Mouse (Mus musculus): ENCODE measurements at regions not wholly inside any gene's neighbourhood (a gene's known extent, or its start where the extent isn't known, plus 50 kb on each side); places are given as distances from the start of the nearest gene placed in this dataset.

DNA sequence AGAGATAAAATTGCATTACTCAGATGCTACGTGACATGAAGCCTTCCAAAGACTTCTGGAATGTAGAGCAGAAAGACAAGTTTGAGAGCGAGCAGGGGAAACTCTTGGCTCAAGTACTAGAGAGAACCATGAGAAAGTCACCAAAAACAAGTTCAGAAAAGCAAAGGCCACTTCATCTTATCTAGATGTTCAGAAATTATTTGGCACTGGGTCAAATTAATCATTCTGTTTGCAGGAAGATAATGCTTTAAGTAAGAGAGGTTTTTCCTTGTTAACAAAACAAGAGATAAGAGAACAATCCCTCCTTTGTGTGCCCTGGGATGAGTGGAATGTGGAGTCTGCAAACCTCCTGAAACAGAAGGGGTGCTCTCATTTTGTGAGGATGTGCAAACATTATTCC is 565.6 kb upstream of the C030005K15Rik start:
- no peak for DNase-seq (ENCODE audit: low spot score in 2 of 2)

- DNase-seq (ENCODE audit: low spot score in 2 of 2): no peak
Measured at GRCm38 (mm10) chr10:98305667-98306066, 579.1 kb upstream of the C030005K15Rik start.

DNA sequence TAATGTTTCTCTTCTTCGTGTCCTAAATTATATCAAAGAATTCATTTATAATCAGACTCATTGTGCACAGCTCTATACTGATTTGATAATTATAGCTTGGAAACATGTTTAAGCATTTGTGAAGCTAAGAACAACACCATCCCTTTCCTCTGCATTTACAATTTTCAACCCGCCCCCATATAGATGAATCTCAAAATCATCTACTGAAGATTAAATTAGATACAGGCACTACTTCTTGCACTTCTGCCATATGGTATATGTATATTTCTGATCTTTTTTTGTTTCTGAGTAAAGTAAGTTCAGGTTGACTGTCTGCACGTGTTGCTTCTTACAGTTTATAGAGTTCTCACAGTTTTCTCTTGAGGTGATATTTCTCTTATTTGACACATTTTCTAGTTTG is 583.1 kb upstream of the C030005K15Rik start:
- no peak for DNase-seq (ENCODE audit: low spot score in 2 of 2)

GRCm38 (mm10) chr10:98311403-98311802 is 584.8 kb upstream of the C030005K15Rik start:
- DNase-seq (ENCODE audit: low spot score in 2 of 2): no peak

DNA sequence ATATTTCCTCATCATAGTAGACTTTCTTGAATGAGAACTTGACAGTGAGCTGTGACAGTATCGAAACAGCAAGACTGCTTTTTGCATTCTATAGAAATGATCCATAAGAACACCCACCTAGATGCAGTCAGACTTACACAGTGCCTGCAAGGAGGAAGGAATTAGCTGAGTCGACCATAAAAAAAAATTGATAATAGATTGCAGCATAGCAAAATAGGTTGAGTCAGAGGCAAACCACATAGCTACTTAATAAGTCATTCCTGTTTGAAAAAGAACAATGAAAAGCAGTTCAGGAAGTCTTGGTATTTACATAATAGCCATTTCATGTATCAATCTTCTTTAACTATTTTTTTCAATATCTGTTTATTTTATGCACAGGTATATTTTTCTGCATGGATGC is 591.9 kb upstream of the C030005K15Rik start:
- DNase-seq (ENCODE audit: low spot score in 2 of 2): no peak

DNA sequence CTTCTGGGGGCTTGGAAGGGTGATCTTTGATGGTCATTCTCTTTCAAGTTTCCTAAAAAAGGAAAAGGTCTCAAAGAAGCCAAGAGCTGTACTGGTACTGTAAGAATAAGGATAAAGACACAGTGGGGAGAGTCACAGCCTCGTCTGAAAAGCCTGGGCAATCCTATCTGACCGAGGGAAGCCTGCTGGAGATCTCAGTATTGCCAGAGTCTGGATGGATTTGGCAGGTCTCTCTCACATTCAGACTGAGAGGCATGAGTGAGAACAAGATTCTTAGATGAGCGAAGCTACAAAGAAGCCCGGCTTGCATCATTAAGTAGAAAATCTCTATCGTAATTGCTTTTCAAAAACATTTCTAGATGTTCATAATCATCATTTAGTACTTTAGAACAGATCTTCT is 590.4 kb upstream of the Atp2b1 start:
- no peak for DNase-seq (ENCODE audit: low spot score in 2 of 2)

DNA sequence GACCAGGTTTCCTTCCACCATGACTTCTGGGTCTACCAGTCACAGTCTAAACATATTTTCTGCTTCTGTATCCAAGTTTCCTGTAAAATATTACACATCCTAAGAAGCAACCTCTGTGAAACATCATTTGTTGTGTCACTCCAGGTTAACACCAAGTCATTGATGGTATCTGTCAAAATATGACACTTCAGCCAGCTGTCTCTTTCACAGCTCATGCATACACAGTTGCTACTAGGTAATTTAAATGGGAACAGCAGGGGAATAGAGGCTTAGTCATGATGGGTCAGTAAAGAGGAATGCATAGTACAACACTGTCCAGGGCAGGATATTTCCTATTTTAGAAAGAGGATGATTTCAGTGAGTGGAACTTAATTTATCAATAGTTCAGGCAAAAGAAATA is 589.6 kb upstream of the Atp2b1 start:
- no peak for DNase-seq (ENCODE audit: low spot score in 2 of 2)

- no peak for DNase-seq (ENCODE audit: low spot score in 2 of 2)
Measured at GRCm38 (mm10) chr10:98325720-98326119, 588.5 kb upstream of the Atp2b1 start.

GRCm38 (mm10) chr10:98332682-98333081 is 581.5 kb upstream of the Atp2b1 start:
- no peak for DNase-seq (ENCODE audit: low spot score in 2 of 2)

- no peak for DNase-seq (ENCODE audit: low spot score in 2 of 2)
Measured at GRCm38 (mm10) chr10:98333411-98334067, 580.7 kb upstream of the Atp2b1 start.

DNA sequence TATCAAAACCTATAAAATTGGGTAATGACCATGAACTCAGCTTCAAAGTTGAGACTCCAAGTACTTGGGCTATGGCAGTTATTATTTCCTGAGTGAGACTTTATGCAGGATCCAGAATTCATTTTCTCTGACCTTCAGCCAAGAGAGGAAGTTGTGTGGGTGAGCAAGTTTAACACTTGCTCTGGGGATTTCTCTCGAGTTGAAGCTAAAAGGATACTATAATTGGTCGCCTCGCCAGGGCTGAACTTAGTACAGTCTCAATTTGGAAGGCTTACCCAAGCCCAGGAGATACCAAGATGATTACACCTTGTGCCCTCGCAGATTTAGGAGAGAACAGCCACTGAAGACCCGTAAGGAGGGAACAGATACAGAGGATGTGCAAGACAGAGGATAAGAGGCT is 570.4 kb upstream of the Atp2b1 start:
- no peak for DNase-seq (ENCODE audit: low spot score in 2 of 2)

- DNase-seq (ENCODE audit: low spot score in 2 of 2): no peak
Measured at GRCm38 (mm10) chr10:98349466-98349865, 564.7 kb upstream of the Atp2b1 start.

- no peak for DNase-seq (ENCODE audit: low spot score in 2 of 2)
Measured at GRCm38 (mm10) chr10:98350318-98350926, 563.8 kb upstream of the Atp2b1 start.

- DNase-seq (ENCODE audit: low spot score in 2 of 2): no peak
Measured at GRCm38 (mm10) chr10:98352061-98352460, 562.1 kb upstream of the Atp2b1 start.

DNA sequence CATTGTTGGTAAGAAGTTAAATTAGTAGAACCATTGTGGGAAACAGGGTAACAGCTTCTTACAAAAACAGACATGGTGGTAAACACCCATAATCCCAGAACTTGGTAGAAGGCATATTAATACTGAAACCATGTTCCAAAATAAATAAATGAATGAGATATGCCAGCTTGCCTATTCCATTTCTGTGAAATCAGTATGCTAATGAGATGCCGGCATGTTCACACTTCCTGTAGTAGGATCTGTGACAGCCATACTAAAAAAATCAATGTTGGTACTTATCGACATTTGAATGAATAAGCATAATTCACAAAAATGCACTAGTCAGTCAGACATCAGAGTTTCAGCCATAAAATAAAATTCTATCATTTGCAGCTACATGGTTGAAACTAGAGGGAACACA is 559.7 kb upstream of the Atp2b1 start:
- no peak for DNase-seq (ENCODE audit: low spot score in 2 of 2)

GRCm38 (mm10) chr10:98364604-98365003 is 549.6 kb upstream of the Atp2b1 start:
- DNase-seq (ENCODE audit: low spot score in 2 of 2): no peak

DNA sequence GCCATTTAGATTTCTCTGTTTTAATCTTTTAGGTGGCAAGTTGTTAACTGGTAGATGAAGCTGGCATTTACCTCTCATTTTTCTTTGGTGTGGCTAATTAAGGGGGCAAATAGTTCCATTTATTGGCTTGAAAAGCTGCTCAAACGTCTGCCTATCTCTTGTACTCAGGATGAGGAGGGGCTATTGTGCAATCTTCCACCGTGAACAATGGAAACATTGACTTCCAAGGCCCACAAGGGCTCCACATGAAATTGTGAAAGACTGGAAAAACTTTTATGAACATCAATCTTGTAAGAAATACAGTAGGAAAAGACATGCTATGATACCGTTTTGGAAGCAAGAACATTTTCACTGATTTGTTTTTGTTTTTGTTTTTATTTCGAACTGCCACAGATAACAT is 541.6 kb upstream of the Atp2b1 start:
- no peak for DNase-seq (ENCODE audit: low spot score in 2 of 2)

DNA sequence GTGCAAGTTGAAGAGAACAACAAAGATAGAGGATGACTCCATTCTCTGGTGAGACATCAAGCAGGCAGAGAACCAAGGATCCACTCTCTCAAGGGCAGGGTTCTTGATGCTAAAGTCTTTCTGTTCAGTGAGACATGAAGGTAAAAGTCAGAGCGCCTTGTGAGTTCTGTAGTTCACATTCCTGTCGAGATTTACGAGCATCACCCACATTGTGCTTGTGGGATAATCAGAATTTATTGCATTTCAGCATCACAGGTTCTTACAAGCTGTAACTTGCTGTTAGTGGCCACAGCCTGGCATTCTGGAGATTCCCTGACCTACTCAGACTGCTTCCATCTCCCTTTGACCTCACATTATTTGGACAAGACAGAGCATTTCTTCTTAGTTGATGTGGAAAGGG is 540.9 kb upstream of the Atp2b1 start:
- DNase-seq (ENCODE audit: low spot score in 2 of 2): no peak

DNA sequence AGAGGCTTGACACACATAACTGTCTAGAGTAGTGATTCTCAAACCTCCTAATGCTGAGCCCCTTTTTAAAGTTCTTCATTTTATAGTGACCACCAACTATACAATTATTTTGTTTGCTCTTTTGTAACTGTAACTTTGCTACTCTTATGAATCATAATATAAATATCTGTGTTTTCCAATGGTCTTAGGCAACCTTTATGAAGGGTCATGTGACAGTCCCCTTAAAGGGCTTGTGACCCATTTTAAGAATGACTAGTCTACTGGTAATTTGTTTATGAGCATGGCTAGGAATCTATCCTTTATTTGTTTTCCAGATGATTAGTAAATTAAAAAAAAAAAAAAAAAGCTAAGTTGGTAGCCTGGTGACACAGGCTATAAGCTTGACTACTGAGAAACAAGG is 539.5 kb upstream of the Atp2b1 start:
- no peak for DNase-seq (ENCODE audit: low spot score in 2 of 2)

- DNase-seq (ENCODE audit: low spot score in 2 of 2): no peak
Measured at GRCm38 (mm10) chr10:98388543-98388942, 525.7 kb upstream of the Atp2b1 start.

DNA sequence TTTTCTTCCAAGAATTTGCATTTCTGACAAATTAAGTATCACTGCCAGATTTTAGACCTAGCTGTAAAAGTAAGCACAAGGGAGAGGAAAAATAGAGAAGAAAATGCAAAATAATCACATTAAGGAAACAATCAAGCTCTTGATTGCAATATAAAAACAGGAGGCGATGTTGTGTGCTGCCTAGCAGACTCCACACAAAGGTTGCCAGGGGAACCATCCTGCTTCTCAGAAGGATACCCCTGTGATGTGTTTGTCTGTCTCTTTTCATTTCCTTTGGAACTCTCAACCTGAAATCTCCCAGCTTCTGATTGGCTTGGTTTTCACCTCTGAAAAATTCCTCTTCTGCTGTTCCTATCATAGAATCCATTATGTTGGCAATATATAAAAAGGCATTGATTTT is 514.3 kb upstream of the Atp2b1 start:
- no peak for DNase-seq (ENCODE audit: low spot score in 2 of 2)

DNA sequence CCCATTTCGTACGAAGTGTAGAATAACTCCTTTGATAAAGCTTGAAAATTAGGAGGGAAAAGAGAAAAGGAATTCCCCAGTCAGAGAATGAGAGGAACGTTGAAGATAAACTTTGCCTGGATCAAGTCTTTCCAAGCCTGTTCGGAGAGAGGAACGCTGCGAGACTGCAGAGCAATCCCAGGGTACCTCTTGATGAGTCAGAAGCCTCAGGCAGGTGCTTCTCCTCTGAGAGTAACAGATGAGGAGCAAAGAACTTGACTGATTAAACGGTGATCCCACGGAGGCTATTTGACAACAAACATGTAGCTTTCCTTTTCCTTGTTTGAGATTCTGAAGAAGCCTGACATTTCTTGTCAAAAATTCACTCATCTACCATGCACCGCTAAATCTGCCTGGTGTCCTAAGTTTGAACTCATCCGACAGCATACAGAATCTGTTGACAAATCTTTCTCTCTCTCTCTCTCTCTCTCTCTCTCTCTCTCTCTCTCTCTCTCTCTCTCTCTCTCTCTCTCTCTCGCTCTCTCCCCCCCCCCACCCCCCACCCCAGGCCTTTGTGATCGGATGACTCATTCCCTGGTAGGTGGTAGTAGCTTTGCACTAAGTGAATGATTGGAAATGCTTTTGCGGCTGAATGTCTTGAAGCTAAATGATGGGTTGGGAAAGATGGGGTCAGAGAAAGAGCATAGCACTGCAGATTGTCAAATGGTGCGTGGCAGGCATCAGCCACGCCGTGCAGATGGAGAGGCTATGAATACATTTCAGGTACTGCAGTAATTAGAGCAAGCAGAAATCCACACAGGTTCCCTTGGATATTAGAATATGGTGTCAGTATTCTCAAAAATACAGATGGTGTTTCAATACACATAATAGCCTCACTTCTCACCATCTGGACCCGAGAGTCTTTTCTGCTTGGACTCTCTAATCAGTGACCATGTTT is 496.1 kb upstream of the Atp2b1 start:
- DNase-seq (ENCODE audit: low spot score in 2 of 2): no peak

DNA sequence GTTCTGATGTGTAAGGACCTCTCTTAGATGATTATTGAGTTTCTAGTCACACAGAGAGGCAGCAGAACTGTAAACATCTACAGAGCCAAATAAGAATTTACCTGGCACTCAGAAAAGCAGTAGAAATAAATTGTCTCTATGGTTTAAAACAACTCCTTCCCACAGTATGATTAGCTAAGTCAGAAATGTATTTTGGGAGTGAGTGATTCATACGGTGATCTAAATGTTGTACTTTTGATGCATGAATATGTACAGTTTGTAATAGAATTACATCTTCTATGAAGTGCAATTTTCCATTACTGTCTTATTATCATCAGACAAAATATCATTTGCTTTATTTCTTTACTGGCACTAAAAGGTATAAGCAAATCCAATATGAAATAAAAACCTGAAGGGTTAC is 489.8 kb upstream of the Atp2b1 start:
- no peak for DNase-seq (ENCODE audit: low spot score in 2 of 2)
